ENCODE assay signal across 11 mouse cellular contexts in the genomic region with DNA sequence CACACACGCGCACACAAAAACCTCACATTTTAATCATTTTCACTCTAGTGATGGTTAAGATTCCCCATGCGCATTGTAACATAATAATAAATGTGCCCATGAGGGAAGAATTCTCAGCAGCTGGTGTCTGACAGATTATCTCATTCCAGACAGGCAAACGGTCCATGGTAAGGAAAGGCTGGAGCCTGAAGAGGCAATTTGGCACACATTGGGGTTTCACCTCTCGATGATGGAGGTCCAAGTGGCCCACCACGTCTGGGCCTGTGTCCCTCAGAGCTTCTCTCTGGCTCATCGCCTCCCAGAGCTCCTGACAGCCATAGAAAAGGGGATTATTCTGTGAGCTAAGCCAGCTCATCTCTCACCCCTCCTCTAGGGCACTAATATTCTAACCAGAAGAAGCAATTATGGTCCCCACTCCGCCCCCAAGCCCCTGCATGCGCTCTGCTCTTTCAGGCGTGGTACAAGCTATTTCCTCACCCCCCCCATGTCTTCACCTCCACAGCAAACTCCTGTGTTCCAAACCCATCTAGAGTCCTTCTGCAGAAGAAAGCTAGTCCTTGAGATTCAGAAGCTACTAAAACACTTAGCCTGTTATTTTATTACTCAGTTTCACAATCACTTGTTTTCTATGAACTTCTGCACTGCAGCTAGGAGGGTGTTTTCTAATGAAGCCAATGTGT.
A peak's percentile ranks its signal among the peaks of the same experiment; 100 is the strongest.
DNase-seq lines count a peak whose midpoint lies in the region; ATAC-seq lines count a peak whose summit lies in the region.
"Had no signal": no experiment of that assay in that cellular context is flagged by ENCODE, and none has a peak within 500 bp of the region (broad histone marks: within the 10 kb centered on the region; RNA-seq: fewer than 3 reads in every experiment).

No protein-coding gene starts in this region.

- no peak overlapping the region for H3K4me2 ChIP-seq in neural tube, embryonic 11.5 days (ENCODE audit: low read depth)
- H3K4me2 ChIP-seq in midbrain, embryonic 13.5 days (replicated peaks) = peak overlapping the region; percentile 41

- peak; percentile 29; the same call in 1 of the 2 replicates for ATAC-seq in neural tube, embryonic 11.5 days (ENCODE audit: insufficient read depth, low FRiP score, low TSS enrichment)
- peak; percentile 77 for ATAC-seq in midbrain, embryonic 13.5 days
- ATAC-seq in megakaryocyte-erythroid progenitor cell, adult 5-6 weeks (replicated peaks; ENCODE audit: low FRiP score, low TSS enrichment, poor library complexity, severe bottlenecking) = no peak

- no peaks in the 10 kb centered on the region for H3K9me3 ChIP-seq in neural tube, embryonic 11.5 days (ENCODE audit: control insufficient read depth, low read length)
- H3K9me3 ChIP-seq in hindbrain, embryonic 10.5 days = no peaks in the 10 kb centered on the region
- no peaks in the 10 kb centered on the region for H3K9me3 ChIP-seq in midbrain, embryonic 13.5 days

- H3K4me3 ChIP-seq in neural tube, embryonic 11.5 days (ENCODE audit: low read depth, low read length) = no peak overlapping the region
- peak overlapping the region; percentile 9 for H3K4me3 ChIP-seq in hindbrain, embryonic 10.5 days
- H3K4me3 ChIP-seq in midbrain, embryonic 13.5 days (replicated peaks) = no peak overlapping the region

- peaks cover 17% of the 10 kb centered on the region for H3K4me1 ChIP-seq in neural tube, embryonic 11.5 days (ENCODE audit: control insufficient read depth, insufficient read depth, low read length)
- H3K4me1 ChIP-seq in hindbrain, embryonic 10.5 days (replicated peaks) = peaks cover 34% of the 10 kb centered on the region
- H3K4me1 ChIP-seq in midbrain, embryonic 13.5 days (replicated peaks) = peaks cover 31% of the 10 kb centered on the region

- H3K27ac ChIP-seq in neural tube, embryonic 11.5 days (ENCODE audit: low read depth, low read length) = peak overlapping the region; percentile 96
- peak overlapping the region; percentile 95 for H3K27ac ChIP-seq in hindbrain, embryonic 10.5 days
- H3K27ac ChIP-seq in midbrain, embryonic 13.5 days = peak overlapping the region; percentile 90
- H3K27ac ChIP-seq: stomach, postnatal 0 days had no signal

- H3K9ac ChIP-seq in neural tube, embryonic 11.5 days (ENCODE audit: low read length) = peak overlapping the region; percentile 56
- H3K9ac ChIP-seq in midbrain, embryonic 13.5 days (replicated peaks) = peak overlapping the region; percentile 57

- WGBS in neural tube, embryonic 11.5 days = 40% methylated on average over 10 of the region's 10 CpGs
- 43% methylated on average over 10 of the region's 10 CpGs for WGBS in hindbrain, embryonic 10.5 days
- 15% methylated on average over 10 of the region's 10 CpGs for WGBS in midbrain, embryonic 13.5 days

- H3K27me3 ChIP-seq in neural tube, embryonic 11.5 days (ENCODE audit: control insufficient read depth, insufficient read depth, low read length) = no peaks in the 10 kb centered on the region
- no peaks in the 10 kb centered on the region for H3K27me3 ChIP-seq in hindbrain, embryonic 10.5 days (ENCODE audit: insufficient read depth, poor library complexity, severe bottlenecking)
- H3K27me3 ChIP-seq in midbrain, embryonic 13.5 days = no peaks in the 10 kb centered on the region

- no peaks in the 10 kb centered on the region for H3K36me3 ChIP-seq in neural tube, embryonic 11.5 days (ENCODE audit: control insufficient read depth, insufficient read depth, low read length)
- no peaks in the 10 kb centered on the region for H3K36me3 ChIP-seq in hindbrain, embryonic 10.5 days
- no peaks in the 10 kb centered on the region for H3K36me3 ChIP-seq in midbrain, embryonic 13.5 days

- DNase-seq in neural tube, embryonic 11.5 days (ENCODE audit: low spot score) = peak; percentile 44
- no peak for DNase-seq in neural tube, embryonic 10.5 days (ENCODE audit: extremely low spot score, low spot score)
- no peak for DNase-seq in hindbrain, embryonic 10.5 days (ENCODE audit: low spot score)
- DNase-seq in urinary bladder, adult 2 months (ENCODE audit: low spot score) = no peak
- DNase-seq in frontal cortex, adult 2 months (ENCODE audit: extremely low spot score in 1 of 2, low spot score in 1 of 2) = no peak
- DNase-seq in layer of hippocampus, adult 9-11 months = no peak
- DNase-seq: heart, postnatal 10 days; lung, adult 18-20 months had no signal
